Mouse (Mus musculus) midbrain, embryonic 10.5 days (tissue): Measurements from ENCODE around the gene Abca4. TPM values are rescaled to one million over a fixed set of nuclear protein-coding genes. Genes with fewer than 3 reads are reported as not detected.

ENCODE experiments used
- DNase-seq: peaks from one replicate; pipeline ENCODE4 v3.0.0-alpha.2; 2017; ENCODE audit warnings: low spot score
- H3K27ac ChIP-seq: fragments of 300-500 bp; sonication (generic); replicated peaks from 2 replicates; pipeline ENCODE4 v1.5.1; 2016; ENCODE audit warnings: mild to moderate bottlenecking
- H3K27me3 ChIP-seq: fragments of 300-500 bp; sonication (generic); 2 replicates; pipeline ENCODE4 v1.6.1; 2016; ENCODE audit warnings: low read depth, mild to moderate bottlenecking; ENCODE audit not compliant: poor library complexity, severe bottlenecking
- H3K36me3 ChIP-seq: fragments of 300-500 bp; sonication (generic); 2 replicates; pipeline ENCODE4 v1.6.1; 2016; ENCODE audit warnings: mild to moderate bottlenecking, moderate library complexity
- H3K4me1 ChIP-seq: fragments of 300-500 bp; sonication (generic); 2 replicates; pipeline ENCODE4 v1.6.1; 2016
- H3K4me3 ChIP-seq: fragments of 300-500 bp; sonication (generic); 2 replicates; pipeline ENCODE4 v1.5.1; 2016; ENCODE audit warnings: mild to moderate bottlenecking, moderate library complexity
- H3K9me3 ChIP-seq: fragments of 300-500 bp; sonication (generic); replicated peaks from 2 replicates; pipeline ENCODE4 v1.6.1; 2016; ENCODE audit warnings: mild to moderate bottlenecking
- WGBS: fragments of 180-500 bp; shearing (Covaris S2); methylation state at CpG from one replicate; pipeline ENCODE4 v1.1.7; 2016; 5-methylcytosine and 5-hydroxymethylcytosine counted together
- polyA plus RNA-seq: library from polyadenylated mRNA; unstranded; fragments of >200 nt; fragmentation: Nextera tagmentation; extraction: Ambion mirVana; gene quantifications from 2 replicates; pipeline ENCODE4 v1.2.1, GENCODE M21; 2016

Gene Abca4
- polyA plus RNA-seq, 1 experiment from 2014 or later: 2.6 TPM

- Histone ChIP-seq H3K27ac (no peak overlapping the region; the same call in 1 of the 2 replicates), H3K36me3 (no peaks in the 10 kb centered on the region), H3K4me1 (peaks cover 16% of the 10 kb centered on the region), H3K4me3 (no peak overlapping the region), H3K27me3 (peaks cover 19% of the 10 kb centered on the region; the same call in 1 of the 2 replicates), H3K9me3 (no peaks in the 10 kb centered on the region)
- DNase-seq: no peak
- WGBS: 86% methylated on average over 8 of the region's 8 CpGs
Observed at GRCm38 (mm10) chr3:122122838-122123237, 78.6 kb downstream of the Abca4 start.

DNA sequence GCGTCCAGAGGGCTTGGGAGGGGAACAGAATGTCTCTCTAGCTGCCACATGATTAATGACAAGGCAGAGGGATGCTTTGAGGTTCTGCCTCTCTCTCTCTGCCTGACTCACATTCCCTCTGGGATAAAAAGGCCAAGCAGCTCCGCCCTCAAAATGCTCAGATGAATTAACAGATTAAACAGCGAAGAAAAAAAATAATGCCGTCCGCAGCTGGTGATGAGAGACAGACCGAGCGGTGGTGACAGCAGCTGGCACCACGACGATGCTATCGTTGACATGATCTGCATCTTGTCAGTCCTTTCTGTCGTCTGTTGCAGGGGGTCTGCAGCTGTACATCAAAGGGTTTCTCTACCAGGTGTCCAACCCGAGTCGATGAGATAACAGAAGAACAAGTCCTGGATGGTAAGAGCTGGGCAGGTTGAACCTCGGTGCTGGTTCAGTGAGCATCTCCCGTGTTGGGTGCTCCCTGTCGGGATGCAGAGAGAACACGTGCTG lies 84.8 kb downstream of the Abca4 start:
- H3K4me3 ChIP-seq: no peak overlapping the region
- no peaks in the 10 kb centered on the region for H3K9me3 ChIP-seq
- H3K27ac ChIP-seq: no peak overlapping the region
- WGBS: 76% methylated on average over 17 of the region's 17 CpGs
- no peaks in the 10 kb centered on the region for H3K36me3 ChIP-seq
- peaks cover 9% of the 10 kb centered on the region for H3K4me1 ChIP-seq
- DNase-seq: no peak
- H3K27me3 ChIP-seq: no peaks in the 10 kb centered on the region

- Histone ChIP-seq H3K4me3 (no peak overlapping the region), H3K27ac (no peak overlapping the region), H3K9me3 (no peaks in the 10 kb centered on the region), H3K27me3 (no peaks in the 10 kb centered on the region), H3K4me1 (peaks cover 9% of the 10 kb centered on the region), H3K36me3 (no peaks in the 10 kb centered on the region)
- WGBS: 74% methylated on average over 4 of the region's 4 CpGs
- DNase-seq: no peak
Observed at GRCm38 (mm10) chr3:122130771-122131170, 86.5 kb downstream of the Abca4 start.

- H3K27me3 ChIP-seq: no peaks in the 10 kb centered on the region
- DNase-seq: no peak
- H3K4me1 ChIP-seq: peaks cover 9% of the 10 kb centered on the region
- no peak overlapping the region for H3K4me3 ChIP-seq
- 77% methylated on average over 3 of the region's 3 CpGs for WGBS
- H3K27ac ChIP-seq: no peak overlapping the region
- H3K9me3 ChIP-seq: no peaks in the 10 kb centered on the region
- no peaks in the 10 kb centered on the region for H3K36me3 ChIP-seq
Observed at GRCm38 (mm10) chr3:122131633-122132032, 87.4 kb downstream of the Abca4 start.

DNA sequence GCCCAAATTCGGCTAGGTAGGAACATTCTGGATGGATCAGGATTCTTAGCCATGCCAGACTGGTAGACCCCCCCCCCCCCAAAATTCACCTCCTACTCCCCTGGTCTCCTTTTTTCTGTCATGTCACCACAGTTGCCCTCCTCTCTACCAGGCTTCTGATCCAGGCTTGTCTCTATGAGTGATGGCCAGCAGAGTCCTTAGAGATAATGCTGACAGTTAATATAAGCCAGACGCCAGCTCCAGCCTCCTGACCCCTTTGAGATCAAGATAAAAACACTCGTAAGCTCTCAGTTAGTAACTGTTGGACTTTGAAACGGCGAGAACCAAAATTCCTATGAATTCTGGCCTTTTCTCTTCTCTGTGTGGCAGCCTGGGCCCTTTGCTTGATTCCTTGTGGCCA lies 89.0 kb downstream of the Abca4 start:
- Histone ChIP-seq H3K9me3 (no peaks in the 10 kb centered on the region), H3K4me1 (peaks cover 11% of the 10 kb centered on the region), H3K27me3 (0 out of 2 replicates have a peak, but pooled peaks cover 2% of the 10 kb centered on the region), H3K36me3 (no peaks in the 10 kb centered on the region), H3K4me3 (no peak overlapping the region), H3K27ac (no peak overlapping the region)
- 74% methylated on average over 5 of the region's 5 CpGs for WGBS
- no peak for DNase-seq

GRCm38 (mm10) chr3:122133840-122134239 lies 89.6 kb downstream of the Abca4 start:
- 89% methylated on average over 6 of the region's 6 CpGs for WGBS
- 0 out of 2 replicates have a peak, but pooled peaks cover 4% of the 10 kb centered on the region for H3K27me3 ChIP-seq

DNA sequence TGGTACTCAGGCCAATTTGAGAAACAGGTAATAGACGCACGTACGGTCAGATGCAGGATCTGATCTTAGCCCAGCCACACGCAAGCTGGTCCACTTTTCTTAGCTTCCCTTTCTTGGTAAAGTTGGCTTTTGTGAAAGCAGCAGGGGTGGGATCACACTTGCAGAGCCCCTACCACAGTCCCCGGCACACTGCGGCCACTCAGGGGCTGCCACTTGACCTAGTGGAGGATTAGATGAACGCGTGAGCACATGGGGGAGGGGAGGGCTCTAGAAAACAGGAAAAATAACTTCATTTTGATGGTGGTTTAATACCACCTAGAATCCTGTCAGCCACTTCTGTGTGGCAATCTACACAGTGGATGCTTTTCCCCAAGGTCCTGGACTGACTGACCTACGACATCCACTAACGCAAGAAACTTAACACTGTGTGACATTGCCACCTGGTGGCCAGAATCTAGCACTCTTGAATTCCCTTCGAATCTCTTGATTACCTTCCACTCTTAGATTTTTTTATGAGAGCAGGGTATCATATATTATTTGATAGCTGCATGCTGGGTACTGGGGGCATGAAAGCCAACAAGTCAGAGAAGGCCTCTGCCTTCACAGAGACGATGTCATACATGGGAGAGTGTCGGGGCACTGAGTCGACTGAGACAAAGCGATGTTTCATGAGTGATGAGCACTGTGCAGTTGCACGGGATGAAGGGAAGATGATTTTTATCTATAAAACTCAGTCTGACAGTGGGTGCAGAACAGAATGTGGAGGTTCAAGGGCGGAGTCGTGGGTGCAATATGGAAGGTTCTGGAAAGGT lies 96.6 kb downstream of the Abca4 start:
- Histone ChIP-seq H3K4me3 (no peak overlapping the region), H3K4me1 (peaks cover 6% of the 10 kb centered on the region; the same call in 1 of the 2 replicates), H3K27me3 (peaks cover 15% of the 10 kb centered on the region), H3K9me3 (no peaks in the 10 kb centered on the region), H3K36me3 (no peaks in the 10 kb centered on the region), H3K27ac (no peak overlapping the region)
- peak; percentile 49 for DNase-seq
- 66% methylated on average over 18 of the region's 18 CpGs for WGBS

More at GRCm38 (mm10) chr3:122133840-122134239, 89.6 kb downstream of the Abca4 start:
- peaks cover 10% of the 10 kb centered on the region for H3K4me1 ChIP-seq
- no peak overlapping the region for H3K4me3 ChIP-seq
- no peaks in the 10 kb centered on the region for H3K9me3 ChIP-seq
- no peak for DNase-seq
- H3K36me3 ChIP-seq: no peaks in the 10 kb centered on the region
- H3K27ac ChIP-seq: no peak overlapping the region

GRCm38 (mm10) chr3:122142256-122142922 lies 98.1 kb downstream of the Abca4 start:
- Histone ChIP-seq H3K4me3 (no peak overlapping the region), H3K4me1 (peaks cover 6% of the 10 kb centered on the region; the same call in 1 of the 2 replicates), H3K36me3 (no peaks in the 10 kb centered on the region), H3K9me3 (no peaks in the 10 kb centered on the region), H3K27ac (no peak overlapping the region), H3K27me3 (peaks cover 15% of the 10 kb centered on the region)
- 91% methylated on average over 9 of the region's 9 CpGs for WGBS
- no peak for DNase-seq

- WGBS: 88% methylated on average over 3 of the region's 3 CpGs
- Histone ChIP-seq H3K27ac (no peak overlapping the region), H3K4me1 (0 out of 2 replicates have a peak, but pooled peaks cover 2% of the 10 kb centered on the region), H3K36me3 (no peaks in the 10 kb centered on the region), H3K4me3 (no peak overlapping the region), H3K27me3 (peaks cover 12% of the 10 kb centered on the region), H3K9me3 (no peaks in the 10 kb centered on the region)
- DNase-seq: no peak
Observed at GRCm38 (mm10) chr3:122143432-122143831, 99.2 kb downstream of the Abca4 start.

DNA sequence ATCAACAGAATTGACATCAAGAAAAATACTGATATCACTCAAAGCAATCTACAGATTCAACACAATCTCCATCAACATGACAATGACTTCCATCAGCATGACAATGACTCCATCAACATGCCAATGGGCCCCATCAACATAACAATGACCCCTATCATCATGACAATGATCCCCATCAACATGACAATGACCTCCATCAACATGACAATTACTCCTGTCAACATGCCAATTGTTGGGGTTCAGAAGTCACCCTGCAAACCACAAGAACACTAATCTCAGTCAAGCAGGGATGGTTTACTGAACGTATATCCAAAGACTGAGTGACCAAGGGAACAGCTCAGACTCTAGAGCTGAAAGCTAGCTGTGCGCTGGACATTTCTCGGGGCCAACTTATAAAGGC lies 101.2 kb downstream of the Abca4 start:
- Histone ChIP-seq H3K4me1 (0 out of 2 replicates have a peak, but pooled peaks cover 2% of the 10 kb centered on the region), H3K4me3 (no peak overlapping the region), H3K9me3 (no peaks in the 10 kb centered on the region), H3K27ac (no peak overlapping the region), H3K27me3 (no peaks in the 10 kb centered on the region), H3K36me3 (no peaks in the 10 kb centered on the region)
- 83% methylated on average over 3 of the region's 3 CpGs for WGBS
- no peak for DNase-seq

GRCm38 (mm10) chr3:122150836-122151235 lies 106.6 kb downstream of the Abca4 start:
- no peak for DNase-seq
- Histone ChIP-seq H3K27me3 (no peaks in the 10 kb centered on the region), H3K4me3 (no peak overlapping the region), H3K4me1 (0 out of 2 replicates have a peak, but pooled peaks cover under 1% of the 10 kb centered on the region), H3K9me3 (no peaks in the 10 kb centered on the region), H3K36me3 (no peaks in the 10 kb centered on the region), H3K27ac (no peak overlapping the region)
- WGBS: 87% methylated on average over 7 of the region's 7 CpGs

- no peaks in the 10 kb centered on the region for H3K4me1 ChIP-seq
- no peak for DNase-seq
- H3K9me3 ChIP-seq: no peaks in the 10 kb centered on the region
- 70% methylated on average over 4 of the region's 4 CpGs for WGBS
- no peak overlapping the region for H3K4me3 ChIP-seq
- no peaks in the 10 kb centered on the region for H3K27me3 ChIP-seq
- H3K27ac ChIP-seq: no peak overlapping the region
- H3K36me3 ChIP-seq: no peaks in the 10 kb centered on the region
Observed at GRCm38 (mm10) chr3:122152431-122152830, 108.2 kb downstream of the Abca4 start.

GRCm38 (mm10) chr3:122154080-122154479 lies 109.8 kb downstream of the Abca4 start:
- WGBS: 87% methylated on average over 2 of the region's 2 CpGs
- no peaks in the 10 kb centered on the region for H3K36me3 ChIP-seq
- H3K4me1 ChIP-seq: no peaks in the 10 kb centered on the region
- H3K27me3 ChIP-seq: no peaks in the 10 kb centered on the region
- no peak for DNase-seq
- no peaks in the 10 kb centered on the region for H3K9me3 ChIP-seq
- no peak overlapping the region for H3K27ac ChIP-seq
- H3K4me3 ChIP-seq: no peak overlapping the region
